Mouse (Mus musculus) heart, adult 9 months (tissue): ENCODE data around the gene Tet3.

ENCODE experiments used
- DNase-seq, 2 experiments: peaks; one replicate each; pipeline ENCODE4 v3.0.0; 2022; ENCODE audit warnings: low spot score in 2 of 2

The Tet3 gene

GRCm38 (mm10) chr6:83326761-83327160 lies 132.1 kb downstream of the Tet3 start:
- DNase-seq, result no peak

- DNase-seq, result no peak
These were observed 132.5 kb downstream of the Tet3 start for GRCm38 (mm10) chr6:83326394-83326736.

GRCm38 (mm10) chr6:83325525-83326393 lies 133.1 kb downstream of the Tet3 start, which contains the start of the genes Mthfd2 and Mob1a:
Gene Mthfd2 (minus strand): TSS chr6:83325908.
Gene Mob1a (plus strand): TSS chr6:83326016.
- DNase-seq, result peak; percentile 96 to 97

GRCm38 (mm10) chr6:83323652-83324419 lies 135.0 kb downstream of the Tet3 start:
- no peak for DNase-seq

GRCm38 (mm10) chr6:83322794-83323193 lies 136.1 kb downstream of the Tet3 start:
- DNase-seq, result no peak

GRCm38 (mm10) chr6:83321927-83322326 lies 137.0 kb downstream of the Tet3 start:
- DNase-seq, result no peak

GRCm38 (mm10) chr6:83317108-83317741 lies 141.7 kb downstream of the Tet3 start:
- DNase-seq, result peak; percentile 86 to 95

GRCm38 (mm10) chr6:83316022-83316421 lies 142.9 kb downstream of the Tet3 start:
- no peak for DNase-seq

- DNase-seq, result no peak
These were observed 143.6 kb downstream of the Tet3 start for GRCm38 (mm10) chr6:83315293-83315692.

GRCm38 (mm10) chr6:83312514-83312913 lies 146.4 kb downstream of the Tet3 start:
- no peak for DNase-seq
